Mouse (Mus musculus) heart, embryonic 16.5 days (tissue): ENCODE data around the gene Hspa13. TPM values are rescaled to one million over a fixed set of nuclear protein-coding genes. Genes with fewer than 3 reads are reported as not detected.

Source experiments
- ATAC-seq: fragments of 200-750 bp; cut with Nextera tagmentation; replicated peaks from 2 replicates; pipeline ENCODE4 v1.8.0; 2017; ENCODE audit warnings: moderate number of reproducible peaks; ENCODE audit not compliant: insufficient read depth, low FRiP score; ENCODE audit errors: extremely low read depth
- H3K27ac ChIP-seq: fragments of 300-500 bp; sonication (generic); 2 replicates; pipeline ENCODE4 v1.5.1; 2014; ENCODE audit warnings: mild to moderate bottlenecking, low read length, control low read depth, moderate library complexity
- H3K27me3 ChIP-seq: fragments of 300-500 bp; sonication (generic); 2 replicates; pipeline ENCODE4 v1.6.1; 2014; ENCODE audit warnings: low read length, mixed read lengths; ENCODE audit not compliant: control insufficient read depth, insufficient read depth
- H3K36me3 ChIP-seq: fragments of 300-500 bp; sonication (generic); 2 replicates; pipeline ENCODE4 v1.6.1; 2014; ENCODE audit not compliant: control insufficient read depth, insufficient read depth
- H3K4me1 ChIP-seq: fragments of 300-500 bp; sonication (generic); 2 replicates; pipeline ENCODE4 v1.6.1; 2014; ENCODE audit warnings: low read length, mixed read lengths; ENCODE audit not compliant: control insufficient read depth, insufficient read depth
- H3K4me2 ChIP-seq: fragments of 300-500 bp; sonication (generic); 2 replicates; pipeline ENCODE4 v1.6.1; 2014; ENCODE audit warnings: low read depth, mild to moderate bottlenecking, control low read depth, low read length
- H3K4me3 ChIP-seq: fragments of 300-500 bp; sonication (generic); 2 replicates; pipeline ENCODE4 v1.5.1; 2014; ENCODE audit warnings: mild to moderate bottlenecking, control low read depth, low read length
- H3K9ac ChIP-seq: fragments of 300-500 bp; sonication (generic); 2 replicates; pipeline ENCODE4 v1.6.1; 2014; ENCODE audit warnings: low read length, control low read depth
- H3K9me3 ChIP-seq: fragments of 300-500 bp; sonication (generic); replicated peaks from 2 replicates; pipeline ENCODE4 v1.6.1; 2016; ENCODE audit warnings: low read length; ENCODE audit not compliant: control insufficient read depth
- WGBS: fragments of 180-500 bp; shearing (Covaris S2); extraction: QIAGEN DNeasy Blood & Tissue Kit; methylation state at CpG from one replicate; pipeline ENCODE4 v1.1.7; 2014; 5-methylcytosine and 5-hydroxymethylcytosine counted together
- microRNA-seq: library from miRNA; unstranded; fragments of <30 nt; microRNA quantifications from one replicate; pipeline ENCODE4, GENCODE M21; 2017
- polyA plus RNA-seq: library from polyadenylated mRNA; unstranded; fragments of >200 nt; fragmentation: Nextera tagmentation; extraction: Ambion mirVana; gene quantifications from 2 replicates; pipeline ENCODE4 v1.2.1, GENCODE M21; 2015

Gene Hspa13
- polyA plus RNA-seq, 1 experiment from 2014 or later: 16.8 TPM

- H3K4me1 ChIP-seq: no peaks in the 10 kb centered on the region
- WGBS: 35% methylated on average over 2 of the region's 2 CpGs
- no peak overlapping the region for H3K27ac ChIP-seq
- ATAC-seq: no peak
- H3K36me3 ChIP-seq: no peaks in the 10 kb centered on the region
- H3K4me3 ChIP-seq: no peak overlapping the region
- no peak overlapping the region for H3K9ac ChIP-seq
- no peaks in the 10 kb centered on the region for H3K9me3 ChIP-seq
- no peak overlapping the region for H3K4me2 ChIP-seq
- H3K27me3 ChIP-seq: no peaks in the 10 kb centered on the region
Observed at GRCm38 (mm10) chr16:75717405-75718173, 49.3 kb downstream of the Hspa13 start.

GRCm38 (mm10) chr16:75696176-75696575 is 70.7 kb downstream of the Hspa13 start:
- H3K27ac ChIP-seq: no peak overlapping the region
- no peak overlapping the region for H3K9ac ChIP-seq
- H3K4me1 ChIP-seq: no peaks in the 10 kb centered on the region
- no peak overlapping the region for H3K4me3 ChIP-seq
- H3K27me3 ChIP-seq: no peaks in the 10 kb centered on the region
- WGBS: 18% methylated on average over 2 of the region's 2 CpGs
- ATAC-seq: no peak
- H3K4me2 ChIP-seq: no peak overlapping the region
- no peaks in the 10 kb centered on the region for H3K36me3 ChIP-seq
- no peaks in the 10 kb centered on the region for H3K9me3 ChIP-seq

Small RNA genes within 50 kb of the gene (microRNA-seq; reads per million reads assigned to microRNA genes)
- gene Gm22923: not detected

Other genes with a start within 250 kb of the Hspa13 start
- gene Lipi, start 181.0 kb downstream of the Hspa13 start, polyA plus RNA-seq: not detected in 2 replicates
- gene Rbm11, start 174.3 kb downstream of the Hspa13 start, polyA plus RNA-seq: 0.12 and 0.20 TPM in 2 replicates